In genomic region chr15:86087591-86088149, GRCm38 (mm10) we compare ENCODE assay signal across 11 mouse cellular contexts. TPM values are rescaled to one million over a fixed set of nuclear protein-coding genes. Genes with fewer than 3 reads are reported as not detected.
A peak's percentile ranks its signal among the peaks of the same experiment; 100 is the strongest.
DNase-seq lines count a peak whose midpoint lies in the region; ATAC-seq and TF ChIP-seq lines count a peak whose summit lies in the region.
"Had no signal": no experiment of that assay in that cellular context is flagged by ENCODE, and none has a peak within 500 bp of the region (broad histone marks: within the 10 kb centered on the region; RNA-seq: fewer than 3 reads in every experiment).

No protein-coding gene starts in this region.

- peak overlapping the region; percentile 58 for H3K27ac ChIP-seq in heart, embryonic 15.5 days
- peak overlapping the region; percentile 30; the same call in 1 of the 2 replicates for H3K27ac ChIP-seq in bone marrow, adult 2 months (ENCODE audit: control insufficient read depth, insufficient read depth, low read depth, low read length, poor library complexity)
- peak overlapping the region; percentile 91 for H3K27ac ChIP-seq in forebrain, embryonic 15.5 days (replicated peaks)
- H3K27ac ChIP-seq in midbrain, embryonic 13.5 days: peak overlapping the region; percentile 90

- H3K4me1 ChIP-seq in heart, embryonic 15.5 days (replicated peaks): peaks cover 97% of the 10 kb centered on the region
- H3K4me1 ChIP-seq in bone marrow, adult 2 months (ENCODE audit: control insufficient read depth, insufficient read depth, low read length): peaks cover 7% of the 10 kb centered on the region; the same call in 1 of the 2 replicates
- peaks cover 75% of the 10 kb centered on the region for H3K4me1 ChIP-seq in forebrain, embryonic 15.5 days
- peaks cover 86% of the 10 kb centered on the region for H3K4me1 ChIP-seq in midbrain, embryonic 13.5 days (replicated peaks)

- no peak for ATAC-seq in heart, embryonic 15.5 days (replicated peaks; ENCODE audit: insufficient number of reproducible peaks, insufficient read depth, low FRiP score, low read depth)
- peak; percentile 53 for ATAC-seq in forebrain, embryonic 15.5 days (replicated peaks)
- peak; percentile 28; the same call in 1 of the 2 replicates for ATAC-seq in midbrain, embryonic 13.5 days

- WGBS in heart, embryonic 15.5 days: 61% methylated on average over 14 of the region's 14 CpGs
- WGBS in bone marrow, adult 2 months: 23% methylated on average over 14 of the region's 14 CpGs
- WGBS in forebrain, embryonic 15.5 days: 7% methylated on average over 14 of the region's 14 CpGs
- WGBS in midbrain, embryonic 13.5 days: 15% methylated on average over 14 of the region's 14 CpGs

- H3K27me3 ChIP-seq in heart, embryonic 15.5 days: no peaks in the 10 kb centered on the region
- no peaks in the 10 kb centered on the region for H3K27me3 ChIP-seq in forebrain, embryonic 15.5 days
- no peaks in the 10 kb centered on the region for H3K27me3 ChIP-seq in midbrain, embryonic 13.5 days

- no peak for TF ChIP-seq POLR2A in bone marrow, adult 2 months (IDR thresholded peaks at IDR 0.05; ENCODE audit: borderline replicate concordance, control insufficient read depth, low read depth, low read length)

- 0 out of 2 replicates have a peak overlapping the region, but pooled peaks have one; percentile 17 for H3K9ac ChIP-seq in heart, embryonic 15.5 days
- H3K9ac ChIP-seq in forebrain, embryonic 15.5 days (replicated peaks): peak overlapping the region; percentile 7; the same call in 1 of the 2 replicates
- H3K9ac ChIP-seq in midbrain, embryonic 13.5 days (replicated peaks): 0 out of 2 replicates have a peak overlapping the region, but pooled peaks have one; percentile 25

- no peak overlapping the region for H3K4me3 ChIP-seq in heart, embryonic 15.5 days
- H3K4me3 ChIP-seq in bone marrow, adult 2 months (replicated peaks; ENCODE audit: control insufficient read depth, low read depth, low read length): no peak overlapping the region
- no peak overlapping the region for H3K4me3 ChIP-seq in forebrain, embryonic 15.5 days
- no peak overlapping the region for H3K4me3 ChIP-seq in midbrain, embryonic 13.5 days (replicated peaks)
- H3K4me3 ChIP-seq: myocyte had no signal

- H3K9me3 ChIP-seq in heart, embryonic 15.5 days (replicated peaks): no peaks in the 10 kb centered on the region
- H3K9me3 ChIP-seq in forebrain, embryonic 15.5 days: no peaks in the 10 kb centered on the region
- H3K9me3 ChIP-seq in midbrain, embryonic 13.5 days: no peaks in the 10 kb centered on the region

- H3K4me2 ChIP-seq in heart, embryonic 15.5 days: no peak overlapping the region
- no peak overlapping the region for H3K4me2 ChIP-seq in forebrain, embryonic 15.5 days (replicated peaks)
- 0 out of 2 replicates have a peak overlapping the region, but pooled peaks have one; percentile 13 for H3K4me2 ChIP-seq in midbrain, embryonic 13.5 days (replicated peaks)

- TF ChIP-seq CTCF in bone marrow, adult 2 months (IDR thresholded peaks at IDR 0.05; ENCODE audit: control insufficient read depth, insufficient read depth, low read length): no peak

- peaks cover 2% of the 10 kb centered on the region; the same call in 1 of the 2 replicates for H3K36me3 ChIP-seq in heart, embryonic 15.5 days
- 0 out of 2 replicates have a peak, but pooled peaks cover 5% of the 10 kb centered on the region for H3K36me3 ChIP-seq in forebrain, embryonic 15.5 days
- H3K36me3 ChIP-seq in midbrain, embryonic 13.5 days: peaks cover 11% of the 10 kb centered on the region

- intact Hi-C loops in heart, postnatal 25 days (cut with DNase I): no loop called here

- DNase-seq in heart, postnatal 25 days (ENCODE audit: low spot score): no peak
- DNase-seq in gastrocnemius, postnatal 4 days (ENCODE audit: low spot score in 2 of 2): no peak
- no peak for DNase-seq in embryo, embryonic 9.5 days (ENCODE audit: extremely low spot score)
- DNase-seq in lung, postnatal 14 days: no peak
- DNase-seq: cerebellum, adult 18-20 months; kidney, adult 18-20 months had no signal

RNA-seq across cellular contexts. Expression of gene Gramd4, which starts 30.2 kb away (rescaled TPM):
- 16.9 and 19.5 TPM in 2 replicates for polyA plus RNA-seq in heart, embryonic 15.5 days (2015; fragmentation: Nextera tagmentation; extraction: Ambion mirVana)
- 10 to 100 TPM; 30.4 to 34.7 TPM for total RNA-seq in heart, postnatal 25 days (2021)
- polyA plus RNA-seq in bone marrow, adult 2 months (2011; ENCODE audit: insufficient read depth, insufficient read length, low replicate concordance, missing spikeins): 14.1 and 20.7 TPM in 2 replicates
- 48.8 and 52.9 TPM in 2 replicates for polyA plus RNA-seq in forebrain, embryonic 15.5 days (2015; fragmentation: Nextera tagmentation; extraction: Ambion mirVana)
- polyA plus RNA-seq in midbrain, embryonic 13.5 days (2015; fragmentation: Nextera tagmentation; extraction: Ambion mirVana): 31.3 and 34.3 TPM in 2 replicates
- 10 to 100 TPM; 11.0 to 12.3 TPM for total RNA-seq in gastrocnemius, postnatal 4 days (2021)

RNA-seq across cellular contexts. Expression of gene Celsr1, which starts 54.1 kb away (rescaled TPM):
- polyA plus RNA-seq in heart, embryonic 15.5 days (2015; fragmentation: Nextera tagmentation; extraction: Ambion mirVana): 1.1 and 2.1 TPM in 2 replicates
- total RNA-seq in heart, postnatal 25 days (2021): 1 to 10 TPM; 6.6 to 7.2 TPM
- 1.3 and 4.2 TPM in 2 replicates for polyA plus RNA-seq in bone marrow, adult 2 months (2011; ENCODE audit: insufficient read depth, insufficient read length, low replicate concordance, missing spikeins)
- 5.8 and 7.2 TPM in 2 replicates for polyA plus RNA-seq in forebrain, embryonic 15.5 days (2015; fragmentation: Nextera tagmentation; extraction: Ambion mirVana)
- 2.0 and 2.7 TPM in 2 replicates for polyA plus RNA-seq in midbrain, embryonic 13.5 days (2015; fragmentation: Nextera tagmentation; extraction: Ambion mirVana)
- 1 to 10 TPM; 1.6 to 1.7 TPM for total RNA-seq in gastrocnemius, postnatal 4 days (2021)

Comparison
In these comparisons a context has a peak if more than half of its experiments do, and no peak if none do; other contexts are left out.
1. H3K27ac ChIP-seq: peak in every context shown above with its lines; median percentile 91 in forebrain, embryonic 15.5 days; 90 in midbrain, embryonic 13.5 days; 58 in heart, embryonic 15.5 days; 30 in bone marrow, adult 2 months.